Mouse (Mus musculus) stomach, postnatal 0 days (tissue): ENCODE measurements around the gene Nipal1. TPM values are rescaled to one million over a fixed set of nuclear protein-coding genes. Genes with fewer than 3 reads are reported as not detected.

ENCODE experiments used
- ATAC-seq: fragments of 200-750 bp; cut with Nextera tagmentation; 2 replicates; pipeline ENCODE4 v1.8.0; 2017; ENCODE audit not compliant: low FRiP score, low TSS enrichment
- DNase-seq: peaks from one replicate; pipeline ENCODE4 v3.0.0-alpha.2; 2016; ENCODE audit warnings: low spot score
- H3K27ac ChIP-seq: fragments of 300-500 bp; sonication (generic); replicated peaks from 2 replicates; pipeline ENCODE4 v1.5.1; 2014; ENCODE audit warnings: mild to moderate bottlenecking, control low read depth
- H3K27me3 ChIP-seq: fragments of 300-500 bp; sonication (generic); 2 replicates; pipeline ENCODE4 v1.6.1; 2014; ENCODE audit warnings: low read length; ENCODE audit not compliant: control insufficient read depth, insufficient read depth
- H3K36me3 ChIP-seq: fragments of 300-500 bp; sonication (generic); 2 replicates; pipeline ENCODE4 v1.6.1; 2014; ENCODE audit warnings: low read length, mixed read lengths; ENCODE audit not compliant: control insufficient read depth, insufficient read depth
- H3K4me1 ChIP-seq: fragments of 300-500 bp; sonication (generic); replicated peaks from 2 replicates; pipeline ENCODE4 v1.6.1; 2014; ENCODE audit warnings: antibody characterized with exemption; ENCODE audit not compliant: control insufficient read depth, insufficient read depth
- H3K4me2 ChIP-seq: fragments of 300-500 bp; sonication (generic); replicated peaks from 2 replicates; pipeline ENCODE4 v1.6.1; 2014; ENCODE audit warnings: low read depth, mild to moderate bottlenecking, control low read depth, moderate library complexity
- H3K4me3 ChIP-seq: fragments of 300-500 bp; sonication (generic); 2 replicates; pipeline ENCODE4 v1.5.1; 2014; ENCODE audit warnings: low read depth, low read length, control low read depth
- H3K9ac ChIP-seq: fragments of 300-500 bp; sonication (generic); 2 replicates; pipeline ENCODE4 v1.6.1; 2014; ENCODE audit warnings: mild to moderate bottlenecking, low read length, control low read depth, mixed read lengths
- H3K9me3 ChIP-seq: fragments of 300-500 bp; sonication (generic); 2 replicates; pipeline ENCODE4 v1.6.1; 2016; ENCODE audit warnings: low read length; ENCODE audit not compliant: control insufficient read depth
- CTCF ChIP-seq: IDR thresholded peaks from 2 replicates; pipeline ENCODE4 v1.5.1; 2016; ENCODE audit warnings: antibody characterized with exemption, low read depth, mild to moderate bottlenecking, moderate library complexity
- EP300 ChIP-seq: optimal IDR thresholded peaks from 2 replicates; pipeline ENCODE3; 2016; ENCODE audit warnings: antibody characterized with exemption
- WGBS: fragments of 180-500 bp; shearing (Covaris S2); extraction: QIAGEN DNeasy Blood & Tissue Kit; methylation state at CpG from one replicate; pipeline ENCODE4 v1.1.7; 2014; 5-methylcytosine and 5-hydroxymethylcytosine counted together
- polyA plus RNA-seq: library from polyadenylated mRNA; unstranded; fragments of >200 nt; fragmentation: Nextera tagmentation; extraction: Ambion mirVana; gene quantifications from 2 replicates; pipeline ENCODE4 v1.2.1, GENCODE M21; 2015

Gene Nipal1
- polyA plus RNA-seq, 1 experiment from 2014 or later = 64.5 TPM

- Histone ChIP-seq H3K27ac (no peak overlapping the region), H3K27me3 (no peaks in the 10 kb centered on the region), H3K9ac (no peak overlapping the region), H3K4me3 (no peak overlapping the region), H3K9me3 (no peaks in the 10 kb centered on the region; the same call in 1 of the 2 replicates), H3K36me3 (no peaks in the 10 kb centered on the region), H3K4me1 (0 out of 2 replicates have a peak, but pooled peaks cover 2% of the 10 kb centered on the region), H3K4me2 (no peak overlapping the region)
- TF ChIP-seq EP300 = no peak
- TF ChIP-seq CTCF = no peak
- no peak for ATAC-seq
- no peak for DNase-seq
Measured at GRCm38 (mm10) chr5:72702202-72702601, 54.6 kb downstream of the Nipal1 start.

- Histone ChIP-seq H3K4me2 (no peak overlapping the region), H3K27me3 (no peaks in the 10 kb centered on the region), H3K27ac (no peak overlapping the region), H3K36me3 (no peaks in the 10 kb centered on the region), H3K9ac (no peak overlapping the region), H3K9me3 (no peaks in the 10 kb centered on the region; the same call in 1 of the 2 replicates), H3K4me1 (no peaks in the 10 kb centered on the region), H3K4me3 (no peak overlapping the region)
- ATAC-seq = no peak
- WGBS = 57% methylated on average over 10 of the region's 10 CpGs
- DNase-seq = no peak
- TF ChIP-seq CTCF = no peak
- TF ChIP-seq EP300 = no peak
Measured at GRCm38 (mm10) chr5:72706095-72706494, 58.5 kb downstream of the Nipal1 start.

- Histone ChIP-seq H3K4me2 (no peak overlapping the region), H3K27ac (no peak overlapping the region), H3K4me3 (no peak overlapping the region), H3K27me3 (no peaks in the 10 kb centered on the region), H3K36me3 (no peaks in the 10 kb centered on the region), H3K4me1 (no peaks in the 10 kb centered on the region), H3K9me3 (no peaks in the 10 kb centered on the region; the same call in 1 of the 2 replicates), H3K9ac (no peak overlapping the region)
- WGBS = 64% methylated on average over 10 of the region's 10 CpGs
- DNase-seq (no peak), ATAC-seq (no peak)
- TF ChIP-seq EP300 (no peak), CTCF (no peak)
Measured at GRCm38 (mm10) chr5:72706722-72707121, 59.1 kb downstream of the Nipal1 start.

- WGBS = 69% methylated on average over 13 of the region's 13 CpGs
- no peak for DNase-seq
Measured at GRCm38 (mm10) chr5:72709451-72709850, 61.9 kb downstream of the Nipal1 start.

GRCm38 (mm10) chr5:72709976-72710375, 62.4 kb downstream of the Nipal1 start:
- ATAC-seq (peak; percentile 97), DNase-seq (peak; percentile 75)
- Histone ChIP-seq H3K4me1 (no peaks in the 10 kb centered on the region), H3K27ac (no peak overlapping the region), H3K9ac (no peak overlapping the region), H3K4me2 (no peak overlapping the region), H3K27me3 (no peaks in the 10 kb centered on the region), H3K36me3 (no peaks in the 10 kb centered on the region), H3K9me3 (no peaks in the 10 kb centered on the region), H3K4me3 (no peak overlapping the region)
- WGBS = 79% methylated on average over 9 of the region's 9 CpGs
- TF ChIP-seq EP300 (no peak), CTCF (no peak)

More at GRCm38 (mm10) chr5:72709451-72709850, 61.9 kb downstream of the Nipal1 start:
- H3K4me1 ChIP-seq = no peaks in the 10 kb centered on the region
- no peak overlapping the region for H3K27ac ChIP-seq
- no peaks in the 10 kb centered on the region for H3K27me3 ChIP-seq
- TF ChIP-seq CTCF = no peak
- TF ChIP-seq EP300 = no peak
- H3K36me3 ChIP-seq = no peaks in the 10 kb centered on the region
- H3K4me3 ChIP-seq = no peak overlapping the region
- ATAC-seq = 0 out of 2 replicates have a peak, but pooled peaks have one; percentile 19
- H3K4me2 ChIP-seq = no peak overlapping the region
- no peak overlapping the region for H3K9ac ChIP-seq
- H3K9me3 ChIP-seq = no peaks in the 10 kb centered on the region; the same call in 1 of the 2 replicates

- Histone ChIP-seq H3K27me3 (no peaks in the 10 kb centered on the region), H3K4me3 (no peak overlapping the region), H3K36me3 (no peaks in the 10 kb centered on the region), H3K27ac (no peak overlapping the region), H3K4me2 (no peak overlapping the region), H3K9me3 (no peaks in the 10 kb centered on the region), H3K9ac (no peak overlapping the region), H3K4me1 (no peaks in the 10 kb centered on the region)
- DNase-seq = peak; percentile 68
- TF ChIP-seq EP300 (no peak), CTCF (peak; percentile 97)
- peak; percentile 52 for ATAC-seq
- WGBS = 23% methylated on average over 4 of the region's 4 CpGs
Measured at GRCm38 (mm10) chr5:72710572-72711278, 63.1 kb downstream of the Nipal1 start.
